Mouse (Mus musculus): ENCODE results near the gene Mindy3.
A peak's percentile ranks its signal among the peaks of the same experiment; 100 is the strongest.

The Mindy3 gene

DNA sequence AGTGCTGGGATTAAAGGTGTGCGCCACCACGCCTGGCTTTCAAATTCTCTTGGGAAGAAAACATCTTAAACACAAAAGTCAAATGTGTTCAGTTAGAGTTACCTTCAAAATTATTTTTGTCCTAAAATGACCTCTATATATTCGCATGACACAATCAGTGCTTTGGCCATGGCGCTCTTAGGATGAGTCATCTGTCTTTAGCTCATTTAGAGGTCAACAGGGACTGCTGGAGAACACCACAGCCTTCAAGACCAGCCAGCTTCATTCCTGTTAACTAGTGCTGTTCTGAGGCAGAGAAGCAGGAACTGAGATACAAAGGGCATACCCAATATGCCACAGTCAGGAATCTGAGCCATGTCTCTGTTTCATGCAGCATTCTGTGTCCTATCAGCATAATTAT, 47.9 kb downstream of the Mindy3 start:
- DNase-seq (ENCODE audit: inconsistent age in 2 of 2, low spot score in 1 of 2) = peak; percentile 57 to 81

DNA sequence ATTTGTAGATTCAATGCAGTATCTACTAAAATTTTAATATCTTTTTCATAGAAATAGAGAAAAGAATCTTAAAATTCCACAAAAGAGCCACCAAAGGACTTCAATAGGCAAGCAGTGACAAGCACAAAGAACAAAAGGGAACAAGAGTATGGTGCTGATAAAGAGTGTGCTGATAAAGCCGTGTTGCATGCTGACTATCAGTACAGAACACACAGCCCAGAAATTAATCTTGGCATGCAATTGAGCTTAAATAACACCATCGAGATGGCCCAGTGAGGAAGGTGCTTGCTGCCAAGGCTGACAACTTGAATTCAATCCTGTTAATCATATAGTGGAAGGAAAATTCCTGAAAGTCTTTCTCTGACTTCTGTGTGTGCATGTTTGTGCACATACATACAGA, 50.8 kb downstream of the Mindy3 start:
- no peak for DNase-seq (ENCODE audit: inconsistent age in 2 of 2, low spot score in 1 of 2)

DNA sequence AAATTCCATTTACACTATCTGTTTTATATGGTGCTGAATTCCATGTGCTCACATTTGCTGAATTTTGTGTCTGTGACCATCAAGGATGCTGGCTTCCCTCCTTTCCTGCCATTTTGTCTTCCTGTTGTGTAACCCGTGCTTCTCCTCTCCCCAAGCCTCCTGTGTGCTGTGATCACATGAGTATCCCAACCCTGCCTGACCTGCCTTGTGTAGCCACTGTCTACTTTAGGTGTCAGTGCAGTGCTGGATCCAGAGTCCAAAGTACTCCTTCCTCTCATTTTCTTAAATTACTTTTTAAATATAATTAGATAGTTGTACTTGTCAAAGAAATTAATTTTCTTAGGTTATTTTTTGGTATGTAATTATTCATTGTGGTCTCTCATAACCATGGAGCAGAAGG, 51.3 kb downstream of the Mindy3 start:
- no peak for DNase-seq (ENCODE audit: inconsistent age in 2 of 2, low spot score in 1 of 2)

DNA sequence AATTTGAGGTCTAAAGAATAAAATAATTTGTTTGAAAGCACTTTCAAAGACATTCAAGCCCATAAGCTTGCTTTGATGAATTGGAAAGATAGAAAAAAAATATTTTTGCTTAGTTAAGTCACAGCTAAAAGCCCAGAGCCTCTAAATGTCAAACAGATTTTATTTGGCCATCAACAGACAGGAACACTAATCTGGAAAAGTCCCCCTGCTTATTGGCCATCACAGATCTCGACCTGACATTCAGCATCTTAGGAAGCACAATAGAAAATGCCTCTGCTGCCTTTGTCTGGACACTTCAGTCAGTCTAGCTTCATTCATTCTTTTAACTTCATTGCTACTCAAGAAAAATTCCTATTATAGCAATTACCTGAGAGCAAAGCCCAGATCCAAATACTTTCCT, 58.0 kb downstream of the Mindy3 start:
- no peak for DNase-seq (ENCODE audit: inconsistent age in 2 of 2, low spot score in 1 of 2)

DNA sequence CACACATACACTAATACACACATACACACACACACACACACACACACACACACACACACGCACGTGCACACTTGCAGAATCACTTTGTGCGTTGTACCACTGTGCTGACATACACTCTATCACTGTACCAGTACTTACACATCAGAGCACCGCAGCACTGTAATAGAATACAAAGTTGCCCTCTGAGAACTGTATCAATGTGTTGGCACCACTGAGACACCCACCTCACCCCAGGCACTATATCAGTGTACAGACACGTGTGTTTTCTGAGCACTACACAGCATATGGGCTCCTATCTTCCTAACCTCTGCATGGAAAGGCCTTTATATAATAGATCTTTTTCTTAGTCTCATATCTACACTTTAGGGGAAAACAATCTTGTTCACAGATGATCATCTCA, 64.4 kb downstream of the Mindy3 start:
- DNase-seq (ENCODE audit: inconsistent age in 2 of 2, low spot score in 1 of 2) = no peak

DNA sequence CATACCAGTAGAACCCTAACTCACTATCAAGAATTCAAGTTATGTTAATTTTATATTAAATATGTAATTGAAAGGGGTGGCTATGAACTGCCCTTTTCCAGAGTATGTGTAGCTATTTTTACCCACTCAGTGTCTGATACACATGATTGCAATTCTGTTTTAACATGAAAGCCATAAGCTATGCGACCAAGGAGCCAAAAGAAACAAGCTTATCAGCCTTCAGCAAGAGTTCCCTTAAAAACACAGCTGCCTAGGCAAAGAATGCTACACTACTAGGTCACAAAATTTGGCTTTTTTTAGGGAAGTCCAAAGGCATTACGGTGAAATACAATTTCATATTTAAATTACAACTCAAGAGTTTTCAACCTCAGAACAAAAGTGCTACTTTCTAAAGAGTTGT, 70.4 kb downstream of the Mindy3 start:
- no peak for DNase-seq (ENCODE audit: inconsistent age in 2 of 2, low spot score in 1 of 2)

DNA sequence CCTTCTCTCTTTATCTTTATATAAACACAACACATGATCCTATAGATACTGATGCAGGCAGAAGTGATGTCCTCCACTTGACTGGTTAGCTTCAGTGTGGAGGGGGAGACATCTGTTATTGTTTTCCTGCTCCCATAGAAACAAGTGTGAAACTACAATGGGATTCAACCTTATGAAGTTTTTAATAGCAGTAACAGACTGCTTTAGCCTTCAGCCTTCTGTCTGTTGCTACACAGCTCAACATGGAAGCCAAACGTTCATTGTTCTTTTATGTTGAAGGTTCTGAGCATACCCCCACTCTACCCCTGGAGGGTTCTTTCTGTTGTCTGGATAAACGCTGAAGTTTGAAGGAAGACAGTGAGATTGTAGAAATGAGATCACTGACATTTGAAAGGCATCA, 87.3 kb downstream of the Mindy3 start:
- no peak for DNase-seq (ENCODE audit: inconsistent age in 2 of 2, low spot score in 1 of 2)

DNA sequence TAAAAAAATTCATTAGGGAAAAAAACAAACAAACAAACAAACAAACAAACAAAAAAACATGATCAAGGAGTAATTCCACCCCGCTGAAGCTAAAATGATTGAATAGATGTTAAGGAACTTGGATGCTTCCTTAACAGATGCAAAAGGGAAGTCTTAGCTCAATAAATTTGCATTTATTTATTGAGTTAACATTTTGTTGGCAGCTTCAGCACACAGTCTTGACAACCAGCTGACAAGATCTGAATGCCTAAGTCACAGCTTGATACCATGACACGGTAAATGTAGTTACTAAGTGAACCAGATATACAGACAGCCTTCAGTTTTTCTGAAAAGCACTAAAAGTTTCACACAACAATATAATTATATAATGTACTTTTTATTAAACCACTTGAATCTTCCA, 89.7 kb downstream of the Mindy3 start:
- no peak for DNase-seq (ENCODE audit: inconsistent age in 2 of 2, low spot score in 1 of 2)

DNA sequence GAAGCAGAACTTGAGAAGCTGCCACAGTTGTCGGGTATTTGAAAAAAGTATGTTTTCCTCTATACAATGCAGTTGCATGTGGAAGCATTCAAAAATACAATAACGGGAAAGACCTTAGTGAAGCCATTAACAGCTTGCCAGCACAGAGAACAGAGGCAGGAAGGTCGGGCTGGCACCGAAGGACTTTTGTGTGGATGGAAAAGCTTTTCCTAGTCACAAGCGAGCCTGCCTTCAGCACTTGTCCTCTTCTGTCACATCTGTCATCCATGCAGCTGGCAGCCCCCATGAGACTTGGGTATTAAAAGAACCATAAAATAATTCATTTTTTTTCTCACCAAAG, 90.2 kb downstream of the Mindy3 start:
- no peak for DNase-seq (ENCODE audit: inconsistent age in 2 of 2, low spot score in 1 of 2)

DNA sequence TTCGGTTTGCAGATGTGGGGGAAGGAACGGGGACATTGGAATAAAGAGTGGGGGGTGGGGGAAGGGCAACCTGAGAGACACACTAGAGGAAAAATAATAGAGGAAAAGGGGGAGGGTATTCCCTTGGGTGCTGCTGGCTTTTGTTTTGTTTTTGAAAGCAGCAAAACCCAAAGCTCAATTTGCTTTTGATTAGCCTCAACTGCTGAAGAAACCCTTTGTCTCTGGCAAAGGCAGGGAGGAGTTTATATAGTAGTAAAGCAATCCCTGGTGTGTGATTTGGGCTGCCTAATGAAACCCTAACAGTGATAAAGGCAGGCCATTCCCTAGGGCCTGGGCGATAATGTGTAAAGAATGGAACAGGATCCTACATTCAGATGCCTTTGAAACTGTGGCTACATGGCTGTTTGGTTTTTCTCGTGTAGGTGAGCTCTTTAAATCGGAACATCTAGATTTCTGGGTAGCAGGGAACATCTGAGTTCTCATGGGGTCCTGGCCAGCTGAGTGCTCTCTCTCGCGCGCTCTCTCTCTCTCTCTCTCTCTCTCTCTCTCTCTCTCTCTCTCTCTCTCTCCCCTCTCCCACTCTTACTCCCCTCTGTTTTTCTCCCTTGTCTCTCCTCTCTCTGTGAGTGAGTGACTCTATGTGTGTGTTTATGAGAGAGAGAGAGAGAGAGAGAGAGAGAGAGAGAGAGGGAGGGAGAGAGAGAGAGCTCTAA, 90.8 kb downstream of the Mindy3 start:
- DNase-seq (ENCODE audit: inconsistent age in 2 of 2, low spot score in 1 of 2) = no peak

DNA sequence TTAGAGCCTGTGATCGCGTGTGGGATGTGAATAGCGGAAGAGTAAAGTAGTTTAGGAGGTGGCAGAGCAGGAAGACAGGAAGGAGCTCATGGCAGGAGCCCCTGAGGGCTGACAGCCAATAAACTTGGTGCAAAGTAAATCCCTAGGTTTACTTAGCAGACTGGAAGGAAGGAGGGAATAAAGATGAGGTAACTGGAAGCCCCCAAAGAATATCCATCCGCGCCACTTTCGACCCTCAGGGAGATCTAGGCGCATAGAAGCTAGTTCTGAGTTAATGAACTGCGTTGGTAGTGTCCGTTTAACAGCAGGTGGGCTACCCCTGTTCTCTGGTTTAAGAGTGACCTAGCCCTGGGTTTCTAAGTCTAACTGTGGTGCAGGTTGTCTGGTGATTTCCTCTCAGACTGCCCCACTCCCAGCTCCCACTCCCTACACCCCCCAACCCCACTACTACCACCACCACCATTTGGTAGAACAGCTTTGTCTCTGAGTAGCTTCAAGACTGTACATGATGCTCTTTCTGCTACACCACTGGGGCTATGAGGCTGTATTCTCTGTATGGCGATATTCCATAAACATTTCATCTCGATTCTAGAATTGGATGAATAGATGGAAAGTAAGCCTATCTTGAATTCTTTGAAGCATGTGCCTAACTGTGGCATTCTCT, 91.4 kb downstream of the Mindy3 start:
- DNase-seq (ENCODE audit: inconsistent age in 2 of 2, low spot score in 1 of 2) = no peak

DNA sequence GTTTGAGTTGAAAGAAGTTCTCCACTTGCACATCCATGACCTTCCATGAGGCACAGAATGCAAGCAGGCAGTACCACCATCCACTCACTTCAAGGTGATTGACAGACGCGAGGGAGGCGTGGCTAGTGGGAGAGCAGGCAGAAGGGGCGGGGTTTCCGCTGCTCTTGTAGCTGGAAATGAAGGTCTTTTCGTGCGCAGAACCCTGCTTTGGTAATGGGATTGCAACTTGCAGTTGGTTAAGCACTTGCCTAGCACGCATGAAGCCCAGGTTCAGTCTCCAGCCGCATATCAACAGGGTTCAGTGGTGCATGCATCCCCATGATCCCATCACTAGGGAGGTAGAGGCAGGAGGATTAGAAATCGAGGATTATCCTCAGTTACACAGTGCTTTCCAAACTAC, 92.1 kb downstream of the Mindy3 start:
- peak; percentile 42 to 70 for DNase-seq (ENCODE audit: inconsistent age in 2 of 2, low spot score in 1 of 2)

DNA sequence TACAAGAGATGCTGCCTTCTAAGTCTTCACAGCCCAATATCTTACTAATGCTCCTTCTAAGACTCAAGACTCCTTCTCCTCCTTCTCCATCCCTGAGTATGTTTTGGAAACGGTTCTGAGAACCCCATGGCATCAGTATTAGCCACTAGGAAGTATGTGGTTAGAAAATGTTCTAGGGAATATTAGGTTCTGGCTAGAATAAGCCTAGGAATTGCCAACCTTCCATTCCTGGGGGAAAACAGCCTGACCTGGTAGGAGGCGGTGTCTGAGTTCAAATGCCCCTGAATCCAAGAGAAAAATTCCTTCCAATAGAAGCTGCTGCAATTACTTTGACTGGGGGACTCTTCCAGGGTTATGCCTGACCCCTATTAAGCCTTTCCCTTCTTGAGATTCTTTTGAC, 93.4 kb downstream of the Mindy3 start:
- no peak for DNase-seq (ENCODE audit: inconsistent age in 2 of 2, low spot score in 1 of 2)

DNA sequence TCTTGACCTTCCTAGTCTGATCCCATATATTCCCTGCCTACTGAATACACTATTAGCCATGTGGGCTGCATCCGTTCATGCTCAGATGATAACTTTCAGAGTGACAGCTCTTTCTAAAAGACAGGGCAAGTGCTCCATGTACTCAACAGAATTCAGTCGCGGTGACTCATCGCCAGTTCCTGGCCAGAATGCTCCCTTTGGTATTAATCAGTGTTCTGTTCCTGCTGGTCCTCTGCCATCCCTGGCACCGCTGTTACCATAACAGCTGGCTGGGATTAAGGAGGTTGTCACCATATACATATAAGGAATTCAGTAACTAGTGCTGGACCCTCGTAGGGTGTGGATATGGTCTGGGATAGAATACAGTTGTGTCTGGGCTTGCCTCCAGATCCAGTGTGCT, 93.9 kb downstream of the Mindy3 start:
- DNase-seq (ENCODE audit: inconsistent age in 2 of 2, low spot score in 1 of 2) = peak; percentile 87 to 88

DNA sequence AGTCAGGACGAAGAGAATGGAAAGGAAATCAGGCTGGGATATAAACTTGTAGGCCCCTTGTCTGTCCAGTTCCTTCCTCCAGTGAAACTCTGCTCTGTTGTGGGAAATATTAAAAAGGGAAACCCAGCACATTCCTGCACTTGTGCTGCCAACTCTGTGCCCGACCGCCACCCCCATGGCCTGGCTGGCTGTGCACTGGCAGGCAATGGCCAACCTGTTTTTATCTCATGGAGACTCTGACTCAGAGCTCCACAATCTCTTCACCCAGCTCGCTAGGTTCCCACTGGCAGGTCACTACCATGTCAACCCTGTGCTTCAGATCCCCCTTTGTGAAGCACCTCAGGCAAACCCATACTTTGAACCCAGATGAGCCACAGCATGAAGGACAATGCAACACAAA, 98.4 kb downstream of the Mindy3 start:
- DNase-seq (ENCODE audit: inconsistent age in 2 of 2, low spot score in 1 of 2) = no peak

DNA sequence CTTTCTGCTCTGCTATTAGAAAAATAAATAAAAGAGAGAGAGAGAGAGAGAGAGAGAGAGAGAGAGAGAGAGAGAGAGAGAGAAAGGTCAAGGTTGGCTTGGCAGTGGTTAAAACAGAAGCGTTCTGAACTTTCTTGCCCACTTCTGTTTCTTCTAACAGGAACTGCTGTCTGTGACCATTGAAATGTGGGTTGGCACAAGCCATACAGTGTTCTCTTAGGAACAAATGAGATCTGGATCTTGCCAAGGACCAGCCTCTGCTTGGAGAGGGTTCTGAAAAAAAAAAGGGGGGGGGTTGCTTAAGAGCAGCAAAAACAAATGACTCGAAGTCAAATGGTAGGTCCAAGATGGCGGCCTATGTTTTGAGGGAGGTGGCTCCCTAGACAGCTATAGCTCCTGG, 100.6 kb downstream of the Mindy3 start:
- no peak for DNase-seq (ENCODE audit: inconsistent age in 2 of 2, low spot score in 1 of 2)

DNA sequence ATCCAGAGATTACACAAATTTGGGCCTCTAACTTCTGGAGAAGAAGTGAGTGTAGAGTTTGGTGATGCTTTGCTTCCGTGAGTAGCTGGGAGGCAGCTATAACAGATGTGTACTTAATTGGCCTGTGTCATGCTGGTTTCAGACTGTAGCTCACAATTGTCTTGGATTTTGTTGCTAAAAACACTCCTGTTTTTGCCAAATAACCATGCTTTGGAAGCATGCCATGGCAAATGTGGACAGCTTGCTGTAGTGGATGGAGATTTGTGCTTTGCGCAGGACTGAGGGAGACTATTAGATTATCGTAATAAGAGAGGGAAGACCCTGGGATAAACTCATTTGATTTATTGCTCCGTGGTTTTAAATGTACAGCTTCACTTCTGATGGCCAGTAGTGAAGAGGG, 101.2 kb downstream of the Mindy3 start:
- DNase-seq (ENCODE audit: inconsistent age in 2 of 2, low spot score in 1 of 2) = no peak

DNA sequence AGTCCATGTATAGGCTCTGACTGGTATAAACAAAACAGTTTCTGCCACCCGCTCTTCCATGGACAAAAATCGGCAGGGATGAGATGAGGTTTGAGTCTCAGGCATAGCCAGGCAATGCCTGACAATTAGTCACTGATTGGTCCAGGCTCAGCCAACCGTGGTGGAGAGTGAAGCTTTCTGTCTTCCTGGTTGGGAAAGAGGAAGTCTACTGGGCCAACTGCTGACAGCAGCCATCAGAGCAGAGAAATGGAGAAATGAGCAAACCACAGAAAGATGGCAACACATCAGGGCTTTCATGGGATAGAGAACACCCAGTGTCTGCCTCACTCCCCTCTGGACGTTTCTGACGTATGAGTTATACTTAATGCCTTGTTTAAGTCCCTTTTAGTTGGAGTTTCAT, 101.9 kb downstream of the Mindy3 start:
- peak in 1 of 2 experiments; percentile 45 for DNase-seq (ENCODE audit: inconsistent age in 2 of 2, low spot score in 1 of 2)

DNA sequence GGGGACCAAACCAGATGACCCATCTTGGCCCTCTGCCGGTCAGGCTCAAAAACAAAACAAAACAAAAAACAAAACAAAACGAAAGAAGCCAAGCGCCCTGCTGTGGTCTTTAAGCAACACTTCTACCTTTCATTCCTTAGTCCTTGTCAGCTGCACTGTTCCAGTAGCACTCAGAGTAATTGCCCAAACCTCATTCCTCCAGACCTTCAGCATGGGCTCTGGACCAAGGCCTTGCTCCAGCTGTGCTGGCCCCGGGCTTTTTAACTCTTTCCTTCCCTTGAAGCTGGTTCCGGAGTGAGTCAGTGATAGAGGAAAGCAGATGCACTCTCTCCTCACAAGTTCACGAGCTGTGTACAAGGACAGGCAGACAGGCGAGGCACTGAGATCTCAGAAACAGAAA, 102.9 kb downstream of the Mindy3 start:
- DNase-seq (ENCODE audit: inconsistent age in 2 of 2, low spot score in 1 of 2) = peak; percentile 31 to 79

DNA sequence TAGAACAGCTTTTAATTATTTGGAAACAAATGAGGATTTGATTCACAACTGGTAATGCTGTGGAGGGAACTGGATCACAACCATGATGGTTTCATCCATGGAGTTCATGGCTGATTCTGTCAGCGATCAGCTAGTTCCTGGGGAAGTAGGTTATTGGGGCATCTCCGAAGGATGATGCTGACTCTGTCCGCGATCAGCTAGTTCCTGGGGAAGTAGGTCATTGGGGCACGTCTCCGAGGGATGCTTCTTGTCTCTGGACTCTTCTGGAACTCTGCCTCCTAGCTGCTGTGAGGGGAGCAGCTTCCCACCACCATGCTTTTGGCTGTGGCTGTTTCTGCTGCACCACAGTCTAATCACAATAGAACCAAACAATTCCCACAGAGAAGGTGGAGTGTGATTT, 105.2 kb downstream of the Mindy3 start:
- DNase-seq (ENCODE audit: inconsistent age in 2 of 2, low spot score in 1 of 2) = no peak

DNA sequence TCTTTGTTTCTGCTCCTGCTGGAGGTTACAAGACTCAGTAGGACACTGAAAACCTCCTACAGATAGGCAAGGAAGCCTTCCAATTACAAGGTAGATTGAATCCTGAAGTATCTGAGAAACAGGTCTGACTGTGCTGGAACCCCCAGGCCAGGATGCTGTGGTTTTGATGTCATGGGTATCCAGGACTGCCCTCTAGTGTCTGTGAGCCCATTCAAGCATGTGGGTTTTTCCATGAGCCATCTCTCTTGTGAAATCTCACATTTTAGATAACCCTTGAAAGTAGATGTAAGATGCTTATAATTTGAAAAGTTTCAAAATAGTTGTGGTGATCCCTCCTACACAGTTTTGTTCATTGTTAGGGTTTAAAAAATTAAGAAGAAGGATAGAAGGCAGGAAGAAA, 110.8 kb downstream of the Mindy3 start:
- peak in 1 of 2 experiments; percentile 41 for DNase-seq (ENCODE audit: inconsistent age in 2 of 2, low spot score in 1 of 2)

DNA sequence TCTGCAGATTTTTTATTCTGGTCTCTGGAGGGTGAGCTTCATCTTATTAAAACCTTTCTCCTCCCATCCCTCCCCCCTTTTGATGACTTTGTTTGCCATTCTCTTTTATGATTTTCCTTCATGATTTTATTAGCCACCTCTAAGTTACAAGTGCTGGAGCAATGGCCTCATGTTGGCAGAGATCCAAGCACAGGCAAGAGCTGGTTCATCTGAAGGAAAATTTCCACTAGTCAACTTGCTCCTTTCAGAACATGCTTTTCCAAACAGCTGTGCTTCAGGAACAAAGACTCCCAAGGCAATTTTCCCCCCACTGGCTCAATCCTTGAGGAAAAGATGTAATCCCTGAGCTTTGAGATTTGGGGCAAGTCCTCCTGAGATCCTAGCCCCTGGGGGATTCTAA, 112.0 kb downstream of the Mindy3 start:
- peak; percentile 26 to 61 for DNase-seq (ENCODE audit: inconsistent age in 2 of 2, low spot score in 1 of 2)

DNA sequence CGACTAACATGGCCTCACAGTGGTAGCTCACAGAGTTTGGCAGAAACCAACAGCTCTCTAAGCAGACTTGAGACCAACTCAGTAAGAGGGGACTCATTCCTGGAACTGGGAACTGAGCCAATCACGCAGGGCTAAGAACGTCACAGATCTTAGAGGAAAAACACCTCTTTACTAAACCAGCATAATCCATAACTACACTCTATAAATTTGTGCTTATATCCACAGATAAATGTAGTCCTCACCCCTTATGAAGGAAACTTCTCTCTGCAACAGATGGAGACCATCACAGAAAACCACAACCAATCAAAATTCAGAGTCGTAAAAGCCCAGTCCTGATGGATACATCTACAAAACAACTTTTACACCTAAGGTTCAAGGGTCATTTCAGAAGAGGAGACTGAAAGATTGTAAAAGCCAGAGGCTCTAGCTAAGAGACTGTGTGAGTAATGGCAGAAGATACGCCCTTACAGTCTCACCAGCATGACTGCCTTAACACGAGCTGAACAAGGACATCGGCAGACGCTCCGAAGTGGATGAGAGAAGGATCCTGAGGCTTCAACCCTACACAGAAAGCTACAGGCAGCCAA, 114.1 kb downstream of the Mindy3 start:
- no peak for DNase-seq (ENCODE audit: inconsistent age in 2 of 2, low spot score in 1 of 2)
